Mouse (Mus musculus): ENCODE measurements around the gene Hnrnph3.

Hnrnph3 gene

DNA sequence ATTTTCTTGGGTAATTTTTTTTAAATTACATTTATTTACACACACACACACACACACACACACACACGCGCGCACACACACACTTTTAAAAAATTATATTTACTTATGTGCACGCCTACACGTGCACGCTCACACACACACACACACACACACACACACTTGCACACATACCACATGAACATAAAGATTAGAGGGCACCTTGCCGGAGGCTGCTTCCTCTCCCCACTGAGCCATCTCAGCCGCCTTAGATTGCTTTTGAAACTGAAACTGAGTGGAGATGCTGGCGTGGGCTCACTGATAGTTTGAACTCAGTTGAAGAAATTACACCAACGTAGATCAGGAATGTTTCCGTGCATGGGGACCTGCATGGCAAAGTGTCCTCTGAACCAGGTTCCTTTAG, 39.9 kb downstream of the Hnrnph3 start:
- no peak for DNase-seq

DNA sequence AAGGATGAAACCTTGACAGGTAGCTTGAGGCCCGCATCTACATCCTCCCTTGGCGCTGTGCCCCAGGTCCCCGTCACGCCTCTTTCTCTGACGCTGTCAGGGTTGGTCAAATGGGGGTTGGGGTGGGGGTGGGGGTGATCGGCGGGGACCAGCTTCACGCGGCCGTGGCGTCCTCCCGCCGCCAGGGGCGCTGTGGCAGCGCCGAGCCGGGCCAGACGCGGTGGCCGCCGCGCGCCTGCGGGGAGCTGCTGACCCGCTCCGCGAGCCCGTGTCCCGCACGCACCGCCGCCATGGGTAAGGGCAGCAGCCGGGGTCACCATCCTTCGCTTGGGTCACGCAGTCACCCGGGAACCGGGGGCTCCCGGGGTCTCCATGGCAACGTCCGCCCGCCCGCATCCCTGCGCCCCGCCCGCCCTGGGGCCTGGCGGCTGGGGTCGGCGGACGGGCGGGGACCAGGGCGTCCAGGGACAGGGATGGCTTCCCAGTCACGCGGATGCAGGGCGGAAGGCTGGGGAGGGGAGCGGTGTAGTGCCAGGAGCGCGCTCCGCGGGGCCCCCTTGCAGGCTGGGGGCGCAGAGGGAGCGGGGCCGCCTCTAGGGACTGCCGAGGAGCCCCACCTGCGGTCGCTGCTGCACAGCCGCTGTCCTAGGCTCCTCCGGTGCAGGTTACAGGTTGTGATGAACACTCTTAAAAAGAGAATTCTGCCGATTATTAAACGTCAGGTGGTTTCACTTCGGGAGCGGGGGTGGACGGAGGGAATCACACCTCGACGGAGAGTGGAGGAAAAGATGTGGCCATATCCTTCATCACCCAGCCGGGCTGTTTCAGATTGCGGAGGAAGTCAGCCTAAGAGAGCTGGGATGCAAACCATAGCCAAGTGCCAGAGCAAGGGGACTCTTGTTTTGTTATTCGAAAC, 43.7 kb downstream of the Hnrnph3 start, which contains the start of gene Rufy2:
TSS of gene Rufy2 (plus strand) at position 185 of the 916 bp plus-strand sequence.
- DNase-seq: peak; percentile 91

GRCm38 (mm10) chr10:62979667-62980038, 44.4 kb downstream of the Hnrnph3 start:
- no peak for DNase-seq

- peak; percentile 45 for DNase-seq
Measured at GRCm38 (mm10) chr10:62971821-62972220, 52.2 kb downstream of the Hnrnph3 start.

DNA sequence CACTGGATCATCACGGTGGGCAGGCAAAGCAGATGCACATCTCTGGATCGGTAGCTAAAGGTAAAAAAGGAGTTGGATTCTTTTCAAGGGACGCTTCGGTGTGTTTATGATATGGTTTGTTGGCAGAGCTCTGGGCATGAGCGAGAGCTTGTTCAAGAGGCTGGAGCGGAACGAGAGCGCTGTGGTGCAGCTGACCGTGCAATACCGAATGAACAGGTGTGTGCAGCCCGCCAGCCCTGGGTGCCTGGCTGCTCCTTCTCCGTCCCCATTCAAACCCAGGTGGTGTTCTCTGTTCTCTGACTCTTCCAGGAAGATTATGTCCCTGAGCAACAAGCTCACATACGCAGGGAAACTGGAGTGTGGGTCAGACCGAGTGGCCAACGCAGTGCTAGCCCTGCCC, 57.7 kb downstream of the Hnrnph3 start:
- DNase-seq: peak; percentile 34

- no peak for DNase-seq
Measured at GRCm38 (mm10) chr10:62965796-62966195, 58.2 kb downstream of the Hnrnph3 start.

Data from kidney, postnatal 14 days (tissue).